Mouse (Mus musculus): ENCODE measurements at regions not wholly inside any gene's neighbourhood (a gene's known extent, or its start where the extent isn't known, plus 50 kb on each side); places are given as distances from the start of the nearest gene placed in this dataset.

- no peak for TF ChIP-seq EP300 (IDR thresholded peaks at IDR 0.05; ENCODE audit: low read depth)
- TF ChIP-seq CTCF (IDR thresholded peaks at IDR 0.05; ENCODE audit: low read depth) = no peak
Measured at GRCm38 (mm10) chr17:50373496-50374141, 80.2 kb upstream of the Dazl start.

All from liver, postnatal 0 days (tissue).